In genomic region chr2:148706409-148707201, GRCm38 (mm10) we compare ENCODE assay signal across 8 mouse cellular contexts. TPM values are rescaled to one million over a fixed set of nuclear protein-coding genes. Genes with fewer than 3 reads are reported as not detected.
DNase-seq lines count a peak whose midpoint lies in the region; ATAC-seq and TF ChIP-seq lines count a peak whose summit lies in the region.

No protein-coding gene starts in this region.

- H3K9me3 ChIP-seq in hindbrain, embryonic 14.5 days (ENCODE audit: control insufficient read depth, low read length): no peaks in the 10 kb centered on the region
- H3K9me3 ChIP-seq in heart, embryonic 10.5 days: no peaks in the 10 kb centered on the region

- 84% methylated on average over 15 of the region's 15 CpGs for WGBS in lung, adult 2 months
- WGBS in hindbrain, embryonic 14.5 days: 79% methylated on average over 15 of the region's 15 CpGs
- 81% methylated on average over 15 of the region's 15 CpGs for WGBS in heart, embryonic 10.5 days

- no peaks in the 10 kb centered on the region for H3K4me1 ChIP-seq in lung, adult 2 months (ENCODE audit: control insufficient read depth, insufficient read depth, low read length)
- H3K4me1 ChIP-seq in bone marrow macrophage, adult 2 months (ENCODE audit: control insufficient read depth, insufficient read depth, low read length): no peaks in the 10 kb centered on the region
- H3K4me1 ChIP-seq in hindbrain, embryonic 14.5 days (replicated peaks; ENCODE audit: control insufficient read depth, insufficient read depth, low read length): no peaks in the 10 kb centered on the region
- H3K4me1 ChIP-seq in heart, embryonic 10.5 days: no peaks in the 10 kb centered on the region

- peaks cover 29% of the 10 kb centered on the region for H3K36me3 ChIP-seq in hindbrain, embryonic 14.5 days (replicated peaks; ENCODE audit: control insufficient read depth, insufficient read depth)
- peaks cover 20% of the 10 kb centered on the region; the same call in 1 of the 2 replicates for H3K36me3 ChIP-seq in heart, embryonic 10.5 days

- DNase-seq in lung, adult 2 months: no peak
- DNase-seq in lung, postnatal 4 days: no peak
- peak; percentile 60 for DNase-seq in hindbrain, embryonic 14.5 days (ENCODE audit: low spot score)
- peak; percentile 13 for DNase-seq in neural tube, embryonic 10.5 days (ENCODE audit: extremely low spot score, low spot score)
- no peak for DNase-seq in urinary bladder, adult 18-20 months (ENCODE audit: low spot score in 2 of 2)
- DNase-seq in testis, postnatal 14 days (ENCODE audit: low spot score): no peak
- no peak for DNase-seq in heart, embryonic 10.5 days (ENCODE audit: low spot score)

- H3K4me3 ChIP-seq in lung, adult 2 months (replicated peaks; ENCODE audit: extremely low read depth, low read depth, low read length): no peak overlapping the region
- H3K4me3 ChIP-seq in bone marrow macrophage, adult 2 months (ENCODE audit: insufficient read depth, low read length): no peak overlapping the region
- no peak overlapping the region for H3K4me3 ChIP-seq in hindbrain, embryonic 14.5 days (replicated peaks; ENCODE audit: low read length)
- H3K4me3 ChIP-seq in heart, embryonic 10.5 days: no peak overlapping the region

- ATAC-seq in hindbrain, embryonic 14.5 days (ENCODE audit: low FRiP score): peak; percentile 63

- no peaks in the 10 kb centered on the region for H3K27me3 ChIP-seq in hindbrain, embryonic 14.5 days (ENCODE audit: control insufficient read depth, insufficient read depth, low read length)
- H3K27me3 ChIP-seq in heart, embryonic 10.5 days (ENCODE audit: insufficient read depth, poor library complexity, severe bottlenecking): no peaks in the 10 kb centered on the region

- H3K9ac ChIP-seq in hindbrain, embryonic 14.5 days: no peak overlapping the region

- no peak for TF ChIP-seq POLR2A in lung, adult 2 months (IDR thresholded peaks at IDR 0.05; ENCODE audit: borderline replicate concordance, extremely low read depth, low read depth, low read length)
- no peak for TF ChIP-seq POLR2A in bone marrow macrophage, adult 2 months (IDR thresholded peaks at IDR 0.05; ENCODE audit: borderline replicate concordance, low read depth, low read length)

- H3K27ac ChIP-seq in bone marrow macrophage, adult 2 months (ENCODE audit: insufficient read depth, low read depth, low read length): no peak overlapping the region
- no peak overlapping the region for H3K27ac ChIP-seq in hindbrain, embryonic 14.5 days
- no peak overlapping the region for H3K27ac ChIP-seq in heart, embryonic 10.5 days

- TF ChIP-seq CTCF in lung, adult 2 months (IDR thresholded peaks at IDR 0.05; ENCODE audit: insufficient read depth, low read length): 0 out of 2 replicates have a peak, but pooled peaks have one; percentile 2
- peak; percentile 19; the same call in 1 of the 2 replicates for TF ChIP-seq CTCF in bone marrow macrophage, adult 2 months (IDR thresholded peaks at IDR 0.05; ENCODE audit: low read depth, low read length)

- H3K4me2 ChIP-seq in hindbrain, embryonic 14.5 days (replicated peaks): no peak overlapping the region

RNA-seq across cellular contexts. Expression of gene Napb, which starts 25.7 kb away (rescaled TPM):
- polyA plus RNA-seq in lung, adult 2 months (2012; rRNA removed): 0.69 and 1.1 TPM in 2 replicates
- polyA plus RNA-seq in bone marrow macrophage, adult 2 months (2012; ENCODE audit: insufficient read depth, insufficient read length, missing spikeins): 3.4 and 3.7 TPM in 2 replicates
- polyA plus RNA-seq in hindbrain, embryonic 14.5 days (2014; fragmentation: Nextera tagmentation; extraction: Ambion mirVana): 94.1 and 99.4 TPM in 2 replicates
- 2.5 and 2.7 TPM in 2 replicates for polyA plus RNA-seq in heart, embryonic 10.5 days (2016; fragmentation: Nextera tagmentation; extraction: Ambion mirVana)

RNA-seq across cellular contexts. Expression of gene Gzf1, which starts 25.8 kb away (rescaled TPM):
- polyA plus RNA-seq in lung, adult 2 months (2012; rRNA removed): 10.3 and 10.7 TPM in 2 replicates
- polyA plus RNA-seq in bone marrow macrophage, adult 2 months (2012; ENCODE audit: insufficient read depth, insufficient read length, missing spikeins): 18.5 and 20.2 TPM in 2 replicates
- polyA plus RNA-seq in hindbrain, embryonic 14.5 days (2014; fragmentation: Nextera tagmentation; extraction: Ambion mirVana): 18.5 and 18.6 TPM in 2 replicates
- 16.9 and 18.3 TPM in 2 replicates for polyA plus RNA-seq in heart, embryonic 10.5 days (2016; fragmentation: Nextera tagmentation; extraction: Ambion mirVana)

RNA-seq across cellular contexts. Expression of gene Nxt1, which starts 34.2 kb away (rescaled TPM):
- polyA plus RNA-seq in lung, adult 2 months (2012; rRNA removed): 15.6 and 19.6 TPM in 2 replicates
- 20.7 and 22.8 TPM in 2 replicates for polyA plus RNA-seq in bone marrow macrophage, adult 2 months (2012; ENCODE audit: insufficient read depth, insufficient read length, missing spikeins)
- 47.0 and 48.5 TPM in 2 replicates for polyA plus RNA-seq in hindbrain, embryonic 14.5 days (2014; fragmentation: Nextera tagmentation; extraction: Ambion mirVana)
- 75.2 and 102 TPM in 2 replicates for polyA plus RNA-seq in heart, embryonic 10.5 days (2016; fragmentation: Nextera tagmentation; extraction: Ambion mirVana)

RNA-seq across cellular contexts. Expression of gene Cstl1, which starts 43.6 kb away (rescaled TPM):
- not detected in 2 replicates for polyA plus RNA-seq in lung, adult 2 months (2012; rRNA removed)
- not detected in 2 replicates for polyA plus RNA-seq in bone marrow macrophage, adult 2 months (2012; ENCODE audit: insufficient read depth, insufficient read length, missing spikeins)
- polyA plus RNA-seq in hindbrain, embryonic 14.5 days (2014; fragmentation: Nextera tagmentation; extraction: Ambion mirVana): not detected in 2 replicates
- not detected in 2 replicates for polyA plus RNA-seq in heart, embryonic 10.5 days (2016; fragmentation: Nextera tagmentation; extraction: Ambion mirVana)

Comparison
In these comparisons a context has a peak if more than half of its experiments do, and no peak if none do; other contexts are left out.
1. DNase-seq: peak in hindbrain, embryonic 14.5 days (single experiment) and neural tube, embryonic 10.5 days (single experiment); none in lung, adult 2 months (single experiment), lung, postnatal 4 days (0 of 2), urinary bladder, adult 18-20 months (0 of 2), testis, postnatal 14 days (single experiment) and heart, embryonic 10.5 days (single experiment).
2. RNA of gene Napb, which starts 25.7 kb away (polyA plus RNA-seq): 94.1 to 99.4 TPM in hindbrain, embryonic 14.5 days; 3.4 to 3.7 TPM in bone marrow macrophage, adult 2 months, 2.5 to 2.7 TPM in heart, embryonic 10.5 days and 0.69 to 1.1 TPM in lung, adult 2 months; every median in the first group is over 10 times any median in the second.